Mouse (Mus musculus): ENCODE results near the gene Zfp111. TPM values are rescaled to one million over a fixed set of nuclear protein-coding genes. Genes with fewer than 3 reads are reported as not detected.

The Zfp111 gene
- polyA plus RNA-seq (2014; fragmentation: Nextera tagmentation; extraction: Ambion mirVana): 3.1 and 6.6 TPM in 2 replicates

DNA sequence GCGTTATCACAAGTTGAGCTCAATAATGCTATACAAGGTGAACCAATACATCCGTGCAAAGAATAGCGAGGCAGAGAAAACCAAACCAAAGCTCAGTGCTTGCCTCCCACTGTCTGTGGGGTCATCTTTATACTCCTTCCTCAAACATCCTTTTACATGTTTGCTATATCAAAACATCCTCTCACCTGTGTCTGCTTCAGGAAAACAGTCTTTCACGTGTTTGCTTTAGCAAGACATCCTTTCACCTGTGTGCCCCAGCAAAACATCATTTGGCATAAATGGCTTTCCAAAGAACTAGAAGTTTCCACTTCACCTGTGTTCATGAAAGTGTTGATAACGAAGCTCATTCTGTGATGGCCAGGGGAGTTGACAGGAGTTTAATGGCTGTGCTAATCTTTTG, at the start of gene Zfp111:
Gene Zfp111 (minus strand): TSS at position 101 of the 400 bp plus-strand sequence.
- no peak within 1 kb of the TSS for H3K9ac ChIP-seq (replicated peaks; ENCODE audit: low read length)
- 81% methylated on average over 5 of the region's 5 CpGs for WGBS
- no peak within 1 kb of the TSS for H3K27ac ChIP-seq (replicated peaks; ENCODE audit: low read depth, low read length)
- H3K36me3 ChIP-seq (ENCODE audit: control insufficient read depth, insufficient read depth, low read length): no peaks in the 10 kb centered on the region
- ATAC-seq (ENCODE audit: low FRiP score, low TSS enrichment) (no peak), DNase-seq (no peak)
- H3K4me1 ChIP-seq (ENCODE audit: control insufficient read depth, insufficient read depth, low read length): peaks cover 5% of the 10 kb centered on the region; the same call in 1 of the 2 replicates
- no peak within 1 kb of the TSS for H3K4me2 ChIP-seq (ENCODE audit: low read length)
- no peaks in the 10 kb centered on the region for H3K27me3 ChIP-seq (ENCODE audit: control insufficient read depth, insufficient read depth, low read length)
- no peaks in the 10 kb centered on the region for H3K9me3 ChIP-seq (ENCODE audit: control insufficient read depth, low read length)
- H3K4me3 ChIP-seq (replicated peaks; ENCODE audit: low read depth, low read length): no peak within 1 kb of the TSS

DNA sequence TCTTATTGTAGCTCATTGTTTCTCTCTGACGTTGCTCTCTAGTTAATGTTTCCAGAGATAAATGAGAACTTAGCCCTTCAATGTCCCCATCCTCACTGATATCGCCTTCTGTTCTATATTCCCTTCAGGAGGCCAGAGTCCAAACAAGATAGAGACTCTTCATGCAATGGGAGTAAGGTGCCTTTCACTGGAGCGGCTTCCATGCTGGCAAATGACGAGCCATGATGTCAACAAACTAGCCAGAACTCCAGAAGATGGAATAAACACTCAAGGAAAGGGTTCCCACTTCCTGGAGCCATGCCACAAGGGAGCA, 48.7 kb upstream of the Zfp111 start:
- DNase-seq (no peak), ATAC-seq (ENCODE audit: low FRiP score, low TSS enrichment) (no peak)
- no peak overlapping the region for H3K4me2 ChIP-seq (ENCODE audit: low read length)

GRCm38 (mm10) chr7:24259306-24259999, 48.2 kb upstream of the Zfp111 start:
- H3K4me2 ChIP-seq (ENCODE audit: low read length): no peak overlapping the region
- H3K4me3 ChIP-seq (replicated peaks; ENCODE audit: low read depth, low read length): no peak overlapping the region
- H3K4me1 ChIP-seq (ENCODE audit: control insufficient read depth, insufficient read depth, low read length): peaks cover 8% of the 10 kb centered on the region
- H3K36me3 ChIP-seq (ENCODE audit: control insufficient read depth, insufficient read depth, low read length): peaks cover 18% of the 10 kb centered on the region
- H3K9me3 ChIP-seq (ENCODE audit: control insufficient read depth, low read length): no peaks in the 10 kb centered on the region
- H3K27me3 ChIP-seq (ENCODE audit: control insufficient read depth, insufficient read depth, low read length): no peaks in the 10 kb centered on the region
- H3K27ac ChIP-seq (replicated peaks; ENCODE audit: low read depth, low read length): no peak overlapping the region
- H3K9ac ChIP-seq (replicated peaks; ENCODE audit: low read length): no peak overlapping the region
- 91% methylated on average over 13 of the region's 13 CpGs for WGBS
- ATAC-seq (ENCODE audit: low FRiP score, low TSS enrichment): no peak
- DNase-seq: no peak

More for the DNA sequence above, 48.7 kb upstream of the Zfp111 start:
- H3K4me1 ChIP-seq (ENCODE audit: control insufficient read depth, insufficient read depth, low read length): peaks cover 6% of the 10 kb centered on the region
- H3K4me3 ChIP-seq (replicated peaks; ENCODE audit: low read depth, low read length): no peak overlapping the region
- H3K9ac ChIP-seq (replicated peaks; ENCODE audit: low read length): no peak overlapping the region
- H3K9me3 ChIP-seq (ENCODE audit: control insufficient read depth, low read length): no peaks in the 10 kb centered on the region
- 93% methylated on average over 4 of the region's 4 CpGs for WGBS
- H3K27me3 ChIP-seq (ENCODE audit: control insufficient read depth, insufficient read depth, low read length): no peaks in the 10 kb centered on the region
- H3K27ac ChIP-seq (replicated peaks; ENCODE audit: low read depth, low read length): no peak overlapping the region
- H3K36me3 ChIP-seq (ENCODE audit: control insufficient read depth, insufficient read depth, low read length): peaks cover 18% of the 10 kb centered on the region

DNA sequence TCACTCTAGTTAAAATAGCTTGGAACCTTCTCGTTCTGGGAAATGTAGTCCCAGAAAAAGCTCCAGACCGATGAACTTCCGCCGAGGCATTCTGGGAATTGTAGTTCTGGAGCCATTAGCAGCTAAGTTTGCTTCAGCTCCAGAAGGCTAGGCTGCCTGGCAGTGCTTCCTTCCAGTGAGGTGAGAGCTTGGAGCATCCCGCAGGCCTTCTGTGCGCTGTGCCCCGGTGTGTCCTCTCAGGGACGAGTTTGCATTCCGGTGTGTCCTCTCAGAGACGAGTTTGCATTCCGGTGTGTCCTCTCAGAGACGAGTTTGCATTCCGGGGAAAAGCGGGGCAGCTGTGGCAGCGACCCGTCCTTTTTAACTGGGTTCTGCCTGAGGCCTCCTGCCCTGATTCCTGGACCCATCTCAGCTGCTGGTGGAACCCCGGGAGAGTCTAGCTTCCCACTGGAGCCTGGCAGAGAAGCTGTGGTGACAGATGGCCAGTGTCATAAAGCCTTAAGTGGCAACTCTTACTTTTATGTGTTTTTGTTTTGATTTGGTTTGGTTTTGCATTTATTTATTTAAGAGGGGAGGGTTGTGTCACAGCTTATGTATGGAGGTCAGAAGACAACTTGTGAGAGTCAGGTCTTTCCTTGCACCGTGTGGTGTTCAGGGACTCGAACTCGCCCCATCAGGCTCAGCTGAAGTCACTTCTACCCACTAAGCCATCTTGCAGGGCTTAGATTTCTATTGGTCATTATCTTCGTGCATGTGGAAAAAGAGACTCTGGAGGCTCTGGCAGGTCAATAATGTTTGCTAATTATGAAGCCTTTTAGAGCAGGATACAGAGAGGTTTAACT, 43.6 kb upstream of the Zfp111 start, which contains the start of gene Zfp108:
Gene Zfp108 (plus strand): TSS at position 162 of the 842 bp plus-strand sequence.
- no peaks in the 10 kb centered on the region for H3K9me3 ChIP-seq (ENCODE audit: control insufficient read depth, low read length)
- peaks cover under 1% of the 10 kb centered on the region; the same call in 1 of the 2 replicates for H3K36me3 ChIP-seq (ENCODE audit: control insufficient read depth, insufficient read depth, low read length)
- no peak within 1 kb of the TSS; the same call in 1 of the 2 replicates for H3K27ac ChIP-seq (replicated peaks; ENCODE audit: low read depth, low read length)
- whole genome bisulfite sequencing: 17% methylated on average over 21 of the region's 21 CpGs
- H3K4me1 ChIP-seq (ENCODE audit: control insufficient read depth, insufficient read depth, low read length): peaks cover 8% of the 10 kb centered on the region
- H3K4me3 ChIP-seq (replicated peaks; ENCODE audit: low read depth, low read length): peak within 1 kb of the TSS; percentile 46
- DNase-seq: peak; percentile 95
- peak; percentile 91 for ATAC-seq (ENCODE audit: low FRiP score, low TSS enrichment)
- peak within 1 kb of the TSS; percentile 57 for H3K9ac ChIP-seq (replicated peaks; ENCODE audit: low read length)
- peak within 1 kb of the TSS; percentile 71 for H3K4me2 ChIP-seq (ENCODE audit: low read length)
- H3K27me3 ChIP-seq (ENCODE audit: control insufficient read depth, insufficient read depth, low read length): no peaks in the 10 kb centered on the region

DNA sequence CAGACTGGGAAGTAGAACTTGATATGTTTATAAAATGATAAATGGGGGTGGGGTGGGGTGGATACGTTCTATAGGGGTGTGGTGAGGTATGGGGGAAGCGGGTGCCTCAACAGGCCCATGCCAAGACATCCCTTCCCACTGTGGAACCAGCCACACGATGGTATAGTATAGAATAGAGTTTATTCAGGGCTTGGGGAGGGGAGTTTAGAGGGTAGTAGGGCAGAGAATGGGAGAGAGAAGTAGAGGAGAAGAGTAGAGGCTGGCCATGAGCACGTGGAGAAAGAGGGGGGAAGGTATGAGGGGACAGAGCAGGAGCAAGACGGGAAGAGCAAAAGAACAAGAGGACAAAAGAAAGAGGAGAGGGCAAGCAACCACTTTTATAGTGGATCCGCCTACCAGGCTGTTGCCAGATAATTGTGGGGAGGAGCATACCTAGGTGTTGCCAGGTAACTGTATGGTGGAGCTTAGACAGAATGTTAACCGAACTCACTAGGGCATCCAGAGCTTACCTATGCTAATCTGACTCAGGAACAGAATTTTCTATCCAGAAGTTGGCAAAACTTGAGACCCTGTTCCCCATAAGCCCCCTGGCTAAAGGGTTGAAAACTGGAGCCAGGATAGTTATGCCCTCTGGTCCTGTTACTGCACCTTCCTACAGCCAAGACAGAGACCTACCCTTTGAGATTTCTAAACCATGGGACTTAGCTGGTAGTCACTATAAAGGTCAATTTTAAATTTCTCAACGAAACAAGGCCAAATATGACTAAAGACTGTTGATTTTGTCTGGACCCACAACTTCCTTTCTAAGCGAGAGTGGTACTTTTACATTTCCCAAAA, 42.8 kb upstream of the Zfp111 start:
- Histone ChIP-seq H3K27me3 (ENCODE audit: control insufficient read depth, insufficient read depth, low read length) (no peaks in the 10 kb centered on the region), H3K4me2 (ENCODE audit: low read length) (peak overlapping the region; percentile 71), H3K36me3 (ENCODE audit: control insufficient read depth, insufficient read depth, low read length) (no peaks in the 10 kb centered on the region), H3K27ac (replicated peaks; ENCODE audit: low read depth, low read length) (no peak overlapping the region), H3K9ac (replicated peaks; ENCODE audit: low read length) (no peak overlapping the region; the same call in 1 of the 2 replicates), H3K9me3 (ENCODE audit: control insufficient read depth, low read length) (no peaks in the 10 kb centered on the region), H3K4me1 (ENCODE audit: control insufficient read depth, insufficient read depth, low read length) (peaks cover 8% of the 10 kb centered on the region), H3K4me3 (replicated peaks; ENCODE audit: low read depth, low read length) (peak overlapping the region; percentile 46)
- DNase-seq: no peak
- 61% methylated on average over 9 of the region's 9 CpGs for WGBS
- peak; percentile 59; the same call in 1 of the 2 replicates for ATAC-seq (ENCODE audit: low FRiP score, low TSS enrichment)

DNA sequence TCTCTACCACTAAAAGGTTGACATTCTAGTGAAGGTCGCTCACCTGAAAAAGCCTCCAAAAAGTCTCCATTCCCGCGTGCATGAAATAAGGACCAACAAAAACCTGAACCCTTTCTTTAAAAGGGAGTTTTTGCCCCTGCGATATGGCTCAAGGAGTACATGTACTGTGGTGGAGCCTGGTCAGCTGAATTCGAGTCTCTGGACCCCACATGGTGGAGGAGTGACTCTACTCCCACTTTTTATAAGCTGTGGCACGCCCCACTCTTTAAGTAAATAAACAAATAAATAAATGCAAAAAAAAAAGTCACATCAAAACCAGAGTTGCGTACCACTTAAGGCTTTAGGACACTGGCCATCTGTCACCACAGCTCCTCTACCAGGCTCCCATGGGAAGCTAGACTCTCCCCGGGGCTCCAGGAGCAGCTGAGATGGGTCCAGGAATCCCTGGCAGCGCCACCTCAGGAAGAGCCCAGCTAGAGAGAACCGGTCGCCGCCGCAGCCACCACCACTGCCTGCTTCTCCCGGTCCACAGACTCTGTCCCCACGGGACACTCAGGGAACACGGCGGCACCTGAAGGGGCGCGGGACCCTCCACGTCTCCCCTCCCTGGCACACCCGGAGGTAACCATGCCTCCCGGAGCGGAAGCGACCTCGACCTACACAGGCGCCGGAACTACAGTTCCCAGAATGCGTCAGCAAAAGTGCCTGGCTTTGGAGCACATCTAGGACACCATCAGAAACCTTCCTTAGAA, 26.0 kb upstream of the Zfp111 start, which contains the start of gene Zfp109:
Gene Zfp109 (minus strand): TSS at position 521 of the 752 bp plus-strand sequence.
- Histone ChIP-seq H3K9ac (replicated peaks; ENCODE audit: low read length) (peak within 1 kb of the TSS; percentile 60), H3K9me3 (ENCODE audit: control insufficient read depth, low read length) (no peaks in the 10 kb centered on the region), H3K4me2 (ENCODE audit: low read length) (peak within 1 kb of the TSS; percentile 56), H3K27ac (replicated peaks; ENCODE audit: low read depth, low read length) (no peak within 1 kb of the TSS), H3K36me3 (ENCODE audit: control insufficient read depth, insufficient read depth, low read length) (peaks cover 7% of the 10 kb centered on the region; the same call in 1 of the 2 replicates), H3K27me3 (ENCODE audit: control insufficient read depth, insufficient read depth, low read length) (no peaks in the 10 kb centered on the region), H3K4me1 (ENCODE audit: control insufficient read depth, insufficient read depth, low read length) (0 out of 2 replicates have a peak, but pooled peaks cover 3% of the 10 kb centered on the region), H3K4me3 (replicated peaks; ENCODE audit: low read depth, low read length) (peak within 1 kb of the TSS; percentile 58)
- WGBS: 7% methylated on average over 28 of the region's 28 CpGs
- peak; percentile 89 for DNase-seq
- peak; percentile 87 for ATAC-seq (ENCODE audit: low FRiP score, low TSS enrichment)

DNA sequence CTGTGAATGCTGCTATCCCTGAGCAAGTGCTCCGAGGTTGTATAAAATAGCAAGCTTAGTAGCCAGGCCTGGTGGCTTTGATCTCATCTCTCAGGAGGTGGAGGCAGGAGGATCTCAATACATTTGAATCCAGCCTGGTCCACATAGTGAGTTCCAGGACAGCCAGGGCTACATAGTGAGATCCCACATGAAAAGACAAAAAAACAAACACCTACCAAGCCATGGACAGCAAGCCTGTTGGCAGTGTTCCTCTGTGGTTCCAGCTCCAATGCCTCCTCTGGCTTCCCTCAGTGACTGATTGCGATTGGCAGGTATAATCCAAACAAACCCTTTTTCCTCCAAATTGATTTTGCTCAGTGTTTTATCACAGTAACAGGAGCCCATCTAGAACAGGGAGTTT, 947 bp downstream of the Zfp111 start:
- no peak overlapping the region for H3K9ac ChIP-seq (replicated peaks; ENCODE audit: low read length)
- DNase-seq: no peak
- H3K9me3 ChIP-seq (ENCODE audit: control insufficient read depth, low read length): no peaks in the 10 kb centered on the region
- 0 out of 2 replicates have a peak, but pooled peaks cover 7% of the 10 kb centered on the region for H3K36me3 ChIP-seq (ENCODE audit: control insufficient read depth, insufficient read depth, low read length)
- H3K27ac ChIP-seq (replicated peaks; ENCODE audit: low read depth, low read length): no peak overlapping the region
- no peak overlapping the region for H3K4me2 ChIP-seq (ENCODE audit: low read length)
- no peak overlapping the region for H3K4me3 ChIP-seq (replicated peaks; ENCODE audit: low read depth, low read length)
- WGBS: 78% methylated on average over 2 of the region's 2 CpGs
- ATAC-seq (ENCODE audit: low FRiP score, low TSS enrichment): no peak
- H3K27me3 ChIP-seq (ENCODE audit: control insufficient read depth, insufficient read depth, low read length): no peaks in the 10 kb centered on the region
- peaks cover 5% of the 10 kb centered on the region; the same call in 1 of the 2 replicates for H3K4me1 ChIP-seq (ENCODE audit: control insufficient read depth, insufficient read depth, low read length)
